Mouse (Mus musculus) adrenal gland, adult (tissue): ENCODE data around the gene St6galnac3.

Experiments used
- DNase-seq, 2 experiments: peaks; one replicate each; pipeline ENCODE4 v3.0.0; 2022 to 2023; ENCODE audit warnings: low spot score in 1 of 2; ENCODE audit not compliant: inconsistent age in 2 of 2

Gene St6galnac3

GRCm38 (mm10) chr3:153248866-153249265, 476.1 kb downstream of the St6galnac3 start:
- DNase-seq, result no peak

DNA sequence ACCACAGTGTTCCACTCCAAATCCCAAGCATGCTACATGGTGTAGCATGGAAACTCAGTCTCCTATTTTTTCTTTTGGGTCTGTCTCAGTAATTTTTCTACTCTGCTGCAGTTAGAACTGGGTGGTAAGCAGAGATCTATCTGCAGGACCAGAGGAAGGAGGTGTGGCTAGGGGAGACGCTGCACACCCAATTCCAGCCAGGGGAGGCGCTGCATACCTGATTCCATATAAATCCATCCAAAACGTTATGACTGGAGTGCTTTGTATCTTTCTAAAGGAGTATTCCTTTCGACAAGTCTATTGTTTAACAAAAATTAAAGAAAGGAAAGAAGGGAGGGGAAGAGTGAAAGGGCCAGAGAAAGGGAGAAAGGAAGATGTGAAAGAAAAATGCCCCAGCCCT, 476.9 kb downstream of the St6galnac3 start:
- no peak for DNase-seq

DNA sequence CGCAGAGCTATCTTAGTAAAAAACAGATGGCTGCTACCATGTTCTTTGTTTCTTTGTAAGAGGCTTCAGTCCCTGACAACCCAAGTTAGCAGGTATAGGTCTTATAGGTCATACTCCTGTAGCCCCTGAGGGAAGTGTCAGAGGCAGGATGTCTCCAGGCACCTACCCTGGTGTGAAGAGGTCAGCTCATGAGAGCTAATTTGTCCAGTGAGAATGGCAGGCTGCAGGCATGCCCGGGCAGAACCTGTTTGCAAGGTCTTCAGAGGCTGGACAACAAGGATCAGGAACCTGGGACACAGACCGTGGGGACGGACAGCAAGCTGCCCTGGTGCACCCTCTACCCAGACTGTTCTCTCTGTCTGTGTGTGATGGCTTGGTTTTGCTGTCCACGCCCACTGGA, 482.4 kb downstream of the St6galnac3 start:
- DNase-seq, result no peak

- DNase-seq, result no peak
These were observed 483.8 kb downstream of the St6galnac3 start for GRCm38 (mm10) chr3:153241134-153241533.

DNA sequence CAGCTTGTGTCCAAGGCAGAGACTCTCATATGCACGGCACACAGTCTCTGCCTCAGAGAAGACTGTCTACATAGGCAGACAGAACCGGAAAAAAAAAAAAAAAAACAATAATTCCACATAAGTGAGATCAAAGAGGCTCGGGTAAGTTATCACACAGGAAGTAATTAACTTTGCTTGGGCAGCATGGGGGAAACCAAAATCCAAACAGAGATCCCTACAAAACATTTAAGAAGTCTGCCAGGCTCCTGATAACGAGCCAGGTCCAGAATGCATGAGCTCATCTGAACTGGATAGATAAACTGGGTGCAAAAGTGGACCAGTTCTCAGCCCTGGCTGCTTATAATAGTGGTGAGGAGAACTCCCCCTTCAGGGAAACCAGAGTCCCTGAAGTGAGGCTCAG, 484.6 kb downstream of the St6galnac3 start:
- DNase-seq, result peak; percentile 18 to 68

DNA sequence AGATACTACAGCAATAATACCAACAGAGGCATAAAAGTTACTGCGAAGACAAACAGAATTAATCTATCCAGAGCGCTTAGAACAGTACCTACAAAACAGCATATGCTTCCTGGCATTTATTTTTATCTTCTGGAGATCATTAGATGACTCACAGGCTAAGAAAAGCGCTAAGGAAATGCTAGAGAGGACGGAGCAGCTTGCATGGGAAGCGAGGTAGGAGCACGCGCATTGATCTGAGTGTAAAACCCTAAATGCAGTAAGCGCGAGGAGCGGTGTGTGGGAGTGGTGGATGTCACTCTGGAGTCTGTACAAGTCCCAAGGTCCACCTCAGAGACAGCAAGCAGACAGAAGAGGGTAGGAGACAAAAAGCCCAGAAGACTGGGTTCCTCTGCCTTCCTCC, 486.6 kb downstream of the St6galnac3 start:
- peak in 1 of 2 experiments; percentile 48 for DNase-seq

GRCm38 (mm10) chr3:153236262-153236661, 488.7 kb downstream of the St6galnac3 start:
- DNase-seq, result no peak

DNA sequence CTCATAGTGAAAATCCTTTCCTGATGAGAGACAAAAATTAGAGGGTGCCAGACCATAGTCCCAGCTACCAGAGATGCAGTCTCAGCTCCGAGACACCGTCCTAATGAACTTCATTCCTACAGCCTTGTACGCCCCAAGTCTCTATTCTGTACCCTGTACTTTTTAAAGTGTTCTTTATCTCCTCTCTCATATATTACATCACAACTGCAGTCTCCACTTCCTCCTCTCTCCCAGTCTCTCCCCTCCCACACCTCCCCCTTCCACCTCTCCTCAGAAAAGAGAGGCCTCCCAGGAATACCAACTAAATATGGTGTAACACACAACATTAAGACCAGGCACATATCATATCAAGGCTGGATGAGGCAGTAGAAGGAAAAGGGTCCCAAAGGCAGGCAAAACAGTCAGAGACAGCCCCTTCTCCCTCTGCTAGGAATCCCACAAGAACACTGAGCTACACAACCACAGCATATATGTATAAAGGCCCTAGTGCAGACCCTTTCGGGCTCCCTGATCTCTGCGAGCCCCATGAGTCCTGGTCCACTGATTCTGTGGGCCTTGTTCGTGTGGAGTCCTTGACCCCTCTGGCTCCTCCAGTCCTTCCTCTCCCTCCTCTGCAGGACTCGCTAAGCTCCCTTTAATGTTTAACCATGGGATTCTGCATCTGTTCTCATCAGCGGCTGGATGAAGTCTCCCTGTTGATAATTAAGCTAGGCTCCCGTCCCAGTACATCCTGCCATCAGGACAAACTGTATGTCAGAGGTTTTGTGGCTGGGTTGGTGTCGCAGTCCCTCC, 502.2 kb downstream of the St6galnac3 start:
- DNase-seq, result no peak

GRCm38 (mm10) chr3:153219391-153219790, 505.6 kb downstream of the St6galnac3 start:
- DNase-seq, result no peak

DNA sequence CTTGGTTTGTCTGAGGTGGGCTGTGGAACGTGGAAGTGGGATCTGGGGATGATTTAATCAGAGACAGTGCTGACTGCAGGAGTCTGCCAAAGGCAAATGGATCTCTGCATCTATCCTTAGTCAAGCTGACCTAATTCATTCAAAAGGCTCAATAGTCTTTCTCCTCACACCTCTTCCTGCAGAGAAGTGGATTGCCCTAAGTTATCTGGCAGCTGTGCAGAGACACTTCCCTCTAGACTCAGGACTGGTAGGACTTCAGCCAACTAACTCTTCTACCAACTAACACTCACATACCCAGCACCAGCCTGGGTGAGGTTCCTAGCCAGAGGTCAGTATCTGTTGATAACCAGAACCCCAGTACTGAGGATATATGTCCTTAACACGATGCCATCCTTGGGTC, 516.8 kb downstream of the St6galnac3 start:
- DNase-seq, result no peak

DNA sequence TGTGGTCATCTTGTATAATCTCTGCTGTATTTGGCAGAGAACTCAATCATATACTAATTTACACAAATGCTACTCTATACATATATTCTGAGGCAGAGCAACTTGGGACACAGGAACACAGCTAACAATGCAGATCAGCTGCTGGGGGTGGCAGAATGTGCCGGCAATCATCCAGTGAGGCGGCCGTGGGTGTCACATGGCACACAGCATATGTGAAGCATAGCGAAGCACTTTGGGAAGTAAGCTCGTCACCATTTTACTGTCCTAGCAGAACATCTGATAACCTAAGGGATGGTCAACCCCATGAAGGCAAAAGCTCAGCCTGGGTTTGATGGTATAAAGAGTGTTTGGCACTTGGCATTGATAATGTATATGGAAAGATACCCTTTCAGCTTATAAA, 520.9 kb downstream of the St6galnac3 start:
- no peak for DNase-seq

DNA sequence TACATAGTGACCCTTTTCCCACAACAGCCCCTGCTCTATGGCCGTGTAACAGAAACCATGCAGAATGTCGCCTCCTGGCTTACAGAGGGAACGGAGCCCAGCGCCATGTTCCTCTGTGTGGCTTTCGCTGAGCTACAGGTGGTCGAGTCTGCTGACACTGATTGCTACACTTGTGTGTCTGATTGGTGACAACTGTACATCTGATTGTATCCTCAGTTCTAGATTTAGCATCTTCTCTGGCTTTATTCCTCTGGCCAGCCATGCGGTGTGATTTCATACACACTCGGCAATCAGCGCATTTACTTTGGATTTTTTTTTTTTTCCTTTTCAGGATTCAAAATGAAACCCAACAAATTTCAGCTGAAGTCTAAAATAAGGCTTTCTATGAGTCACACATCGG, 523.1 kb downstream of the St6galnac3 start:
- no peak for DNase-seq

DNA sequence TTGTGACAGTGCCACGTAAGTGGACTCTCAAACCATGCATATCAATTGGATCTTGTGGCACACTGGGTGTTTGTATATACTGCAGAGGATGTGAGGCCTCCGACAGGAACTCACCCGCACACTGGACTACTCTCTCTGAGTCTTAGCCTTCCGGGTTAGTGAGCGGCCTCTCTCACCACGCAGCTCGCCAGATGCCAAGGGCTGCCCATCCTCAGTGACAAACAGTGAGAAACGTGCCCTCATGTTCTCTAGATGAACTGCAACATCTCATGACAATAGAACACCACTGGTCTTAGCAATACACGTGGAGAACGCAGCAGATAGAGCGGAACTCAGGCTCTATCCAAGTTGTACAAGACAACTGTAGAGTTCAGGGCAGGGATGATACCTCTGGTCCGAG, 524.2 kb downstream of the St6galnac3 start:
- no peak for DNase-seq

DNA sequence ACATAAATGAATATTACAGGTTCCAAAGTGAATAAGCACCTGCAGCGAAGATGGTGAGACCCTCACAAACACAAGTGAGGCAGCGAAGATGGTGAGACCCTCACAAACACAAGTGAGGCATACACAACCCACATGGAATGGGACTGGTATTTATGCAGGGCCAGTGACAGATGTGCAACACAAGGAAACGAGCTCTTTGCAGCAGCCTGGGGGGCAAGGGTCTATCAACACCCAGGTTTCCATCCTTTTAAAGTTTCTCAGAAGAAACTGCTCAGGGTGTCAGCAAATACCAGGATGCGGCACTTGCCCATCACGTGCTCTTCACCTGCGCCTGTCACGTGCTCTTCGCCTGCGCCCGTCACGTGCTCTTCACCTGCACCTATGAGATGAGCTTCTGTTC, 524.9 kb downstream of the St6galnac3 start:
- DNase-seq, result no peak

- DNase-seq, result no peak
These were observed 525.7 kb downstream of the St6galnac3 start for GRCm38 (mm10) chr3:153199251-153199650.

DNA sequence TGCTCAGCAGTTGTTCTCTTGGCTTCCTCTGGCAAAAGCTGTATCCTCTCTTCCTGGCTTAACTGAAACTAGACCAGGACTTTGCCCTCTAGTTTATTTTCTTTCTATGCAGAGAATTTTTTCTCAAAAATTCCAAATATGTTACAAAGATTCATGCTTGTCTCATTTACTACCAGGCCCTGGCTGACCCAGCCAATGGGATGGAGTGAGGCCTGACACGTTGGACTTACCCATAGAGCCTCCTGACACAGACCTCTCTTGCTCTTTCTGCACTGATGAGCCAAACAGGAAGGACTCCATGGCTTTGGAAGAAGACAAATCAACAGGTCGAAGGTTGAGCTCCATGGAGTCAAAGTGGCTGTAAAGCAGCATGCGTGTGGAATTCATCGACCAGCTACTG, 526.5 kb downstream of the St6galnac3 start:
- DNase-seq, result no peak

- no peak for DNase-seq
These were observed 531.9 kb downstream of the St6galnac3 start for GRCm38 (mm10) chr3:153193025-153193424.

DNA sequence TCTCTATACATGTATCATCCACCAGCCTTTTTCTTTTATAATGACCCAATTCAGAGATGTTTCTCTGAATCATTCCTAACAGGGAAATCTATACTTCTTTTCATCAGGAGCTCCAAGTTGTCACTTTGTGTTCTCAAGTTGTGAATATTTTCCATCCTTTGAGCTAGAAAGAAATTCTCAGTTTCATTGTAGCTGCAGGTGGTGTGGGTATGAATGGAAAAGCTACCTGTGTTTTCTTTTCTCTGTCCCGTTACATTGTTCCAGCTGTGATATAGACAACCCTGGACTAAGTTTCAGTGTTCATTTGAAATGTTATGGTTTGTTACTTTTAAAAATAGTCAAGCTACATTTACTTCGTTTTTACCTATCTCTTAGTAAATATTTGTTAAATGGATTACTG, 534.2 kb downstream of the St6galnac3 start:
- no peak for DNase-seq

DNA sequence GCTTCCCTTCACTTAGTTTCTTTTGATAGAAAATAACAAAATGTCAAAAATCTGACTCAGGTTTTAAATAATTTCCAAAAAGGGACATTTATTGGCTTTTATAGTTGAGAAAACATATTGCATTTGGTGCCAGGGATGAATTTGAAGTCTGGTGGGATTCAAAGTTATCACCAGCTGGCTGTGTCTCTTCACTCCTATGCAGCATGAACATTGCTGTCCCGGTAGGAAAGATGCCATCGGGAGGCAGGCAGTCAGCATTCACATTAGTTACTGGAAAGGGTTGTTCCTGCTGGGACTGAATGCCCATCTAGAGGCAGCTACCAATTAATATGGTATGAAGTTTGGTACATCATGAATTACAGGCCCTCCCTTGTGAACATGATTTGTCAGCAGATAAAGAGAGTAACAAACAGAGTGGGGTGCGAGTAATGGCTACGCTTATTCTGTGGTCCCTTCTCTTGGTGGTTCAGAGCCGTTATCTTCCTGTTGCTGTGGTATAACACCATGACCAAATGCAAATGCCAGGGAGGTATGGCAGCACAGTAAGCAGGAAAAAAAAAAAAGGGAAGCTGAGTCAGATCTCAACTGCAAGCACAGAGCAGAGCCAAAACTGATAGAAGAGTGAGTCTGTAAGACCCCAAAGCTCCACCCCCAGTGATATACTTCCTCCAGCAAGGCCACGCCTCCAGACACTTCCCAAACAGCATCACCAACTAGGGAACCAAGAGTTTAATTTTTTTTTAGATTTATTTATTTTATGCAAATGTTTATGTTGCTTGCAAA, 535.1 kb downstream of the St6galnac3 start:
- no peak for DNase-seq

DNA sequence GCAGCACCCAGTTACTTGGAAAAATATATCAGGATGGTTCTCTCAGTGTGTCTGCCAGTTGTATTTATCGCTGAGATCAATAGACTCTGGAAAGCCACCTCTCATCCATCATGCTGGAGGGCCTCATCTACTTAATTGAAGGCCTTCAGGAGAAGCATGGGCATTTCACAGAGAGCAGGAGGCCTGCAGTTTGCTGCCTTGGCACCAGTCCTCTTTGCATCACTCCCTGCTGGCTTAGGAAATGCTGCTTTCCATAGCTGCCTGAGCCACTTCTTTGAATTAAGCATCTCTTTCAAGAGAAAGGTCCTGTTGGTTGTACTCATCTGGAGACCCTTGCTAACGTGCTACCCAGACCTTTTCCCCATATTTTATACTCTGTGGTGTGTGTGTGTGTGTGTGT, 536.8 kb downstream of the St6galnac3 start:
- no peak for DNase-seq

GRCm38 (mm10) chr3:153185117-153185516, 539.9 kb downstream of the St6galnac3 start:
- no peak for DNase-seq

GRCm38 (mm10) chr3:153181242-153181641, 543.7 kb downstream of the St6galnac3 start:
- DNase-seq, result no peak
